Mouse (Mus musculus) CH12.LX (cell line): Measurements from ENCODE around the gene 6030468B19Rik. TPM values are rescaled to one million over a fixed set of nuclear protein-coding genes. Genes with fewer than 3 reads are reported as not detected.

Source experiments
- DNase-seq: peaks from one replicate; pipeline ENCODE4 v3.0.0-alpha.2; 2013; ENCODE audit errors: extremely low read depth
- H3K27ac ChIP-seq: 2 replicates; pipeline ENCODE4 v1.5.1; 2012; ENCODE audit warnings: low read depth, mild to moderate bottlenecking, control low read depth, moderate library complexity; ENCODE audit not compliant: insufficient read depth
- H3K27me3 ChIP-seq: replicated peaks from 2 replicates; pipeline ENCODE3; 2012; ENCODE audit warnings: inconsistent platforms
- H3K36me3 ChIP-seq, 2 experiments: replicated peaks in 1 of 2; 2 replicates each; pipeline versions ENCODE3 to v1.6.1; 2012; ENCODE audit warnings: inconsistent platforms in 1 of 2, low read length in 1 of 2, mild to moderate bottlenecking in 1 of 2, mixed read lengths in 1 of 2, moderate library complexity in 1 of 2; ENCODE audit not compliant: control insufficient read depth in 1 of 2, insufficient read depth in 1 of 2
- H3K4me1 ChIP-seq, 2 experiments: 2 replicates each; pipeline ENCODE4 v1.6.1; 2012; ENCODE audit warnings: inconsistent platforms in 1 of 2, moderate library complexity in 1 of 2; ENCODE audit not compliant: insufficient read depth in 2 of 2, control insufficient read depth in 1 of 2
- H3K4me2 ChIP-seq: 2 replicates; pipeline ENCODE4 v1.6.1; 2012; ENCODE audit warnings: low read depth, mild to moderate bottlenecking, control low read depth; ENCODE audit not compliant: poor library complexity, insufficient read depth, severe bottlenecking
- H3K4me3 ChIP-seq, 3 experiments: fragments of 150-350 bp in 1 of 3; sonication (generic) in 1 of 3; replicated peaks in 1 of 3; 2 replicates each; pipeline versions ENCODE3 to v1.5.1; 2011 to 2012; ENCODE audit warnings: low read depth in 2 of 3, low read length in 2 of 3, mild to moderate bottlenecking in 2 of 3, moderate library complexity in 2 of 3, control low read depth in 1 of 3, improper control_type of control experiment in 1 of 3, inconsistent platforms in 1 of 3, mixed read lengths in 1 of 3; ENCODE audit not compliant: poor library complexity in 1 of 3
- H3K79me2 ChIP-seq: replicated peaks from 2 replicates; pipeline ENCODE4 v1.6.1; 2012; ENCODE audit warnings: mild to moderate bottlenecking, moderate library complexity; ENCODE audit not compliant: control insufficient read depth, poor library complexity, insufficient read depth, severe bottlenecking; ENCODE audit errors: extremely low read depth
- H3K9ac ChIP-seq: 2 replicates; pipeline ENCODE4 v1.6.1; 2012; ENCODE audit warnings: low read depth, mild to moderate bottlenecking, control low read depth, moderate library complexity; ENCODE audit not compliant: insufficient read depth
- H3K9me3 ChIP-seq: replicated peaks from 2 replicates; pipeline ENCODE3; 2012; ENCODE audit warnings: low read length, inconsistent platforms, mixed read lengths
- E2F4 ChIP-seq: IDR thresholded peaks from 2 replicates; pipeline ENCODE4 v1.6.1; 2011; ENCODE audit warnings: low read depth, low read length, improper control_type of control experiment; ENCODE audit not compliant: insufficient replicate concordance
- ELF1 ChIP-seq: IDR thresholded peaks from 2 replicates; pipeline ENCODE4 v1.6.1; 2014; ENCODE audit warnings: low read depth, mild to moderate bottlenecking, inconsistent platforms, low read length, improper control_type of control experiment
- EP300 ChIP-seq: IDR thresholded peaks from 2 replicates; pipeline ENCODE4 v1.6.1; 2011; ENCODE audit warnings: low read length, improper control_type of control experiment
- IRF4 ChIP-seq: IDR thresholded peaks from 2 replicates; pipeline ENCODE4 v1.6.1; 2014; ENCODE audit warnings: low read depth, mild to moderate bottlenecking, inconsistent platforms, low read length, improper control_type of control experiment
- JUN ChIP-seq: IDR thresholded peaks from 2 replicates; pipeline ENCODE4 v1.6.1; 2011; ENCODE audit warnings: low read depth, mild to moderate bottlenecking, low read length, improper control_type of control experiment, moderate library complexity; ENCODE audit not compliant: insufficient read depth
- JUND ChIP-seq: conservative IDR thresholded peaks from 2 replicates; pipeline ENCODE4 v1.6.1; 2011; ENCODE audit warnings: low read depth, low read length, improper control_type of control experiment
- KAT2A ChIP-seq: IDR thresholded peaks from 2 replicates; pipeline ENCODE4 v1.6.1; 2012; ENCODE audit warnings: low read length, improper control_type of control experiment, inconsistent platforms; ENCODE audit not compliant: insufficient replicate concordance
- MAFK ChIP-seq: IDR thresholded peaks from 2 replicates; pipeline ENCODE4 v1.6.1; 2011; ENCODE audit warnings: low read length, improper control_type of control experiment; ENCODE audit not compliant: insufficient replicate concordance
- MEF2A ChIP-seq: IDR thresholded peaks from 2 replicates; pipeline ENCODE4 v1.6.1; 2014; ENCODE audit warnings: low read depth, mild to moderate bottlenecking, inconsistent platforms, low read length, improper control_type of control experiment, borderline replicate concordance
- MXI1 ChIP-seq: IDR thresholded peaks from 2 replicates; pipeline ENCODE4 v1.6.1; 2011; ENCODE audit warnings: mild to moderate bottlenecking, low read depth, low read length, improper control_type of control experiment
- MYC ChIP-seq: IDR thresholded peaks from 2 replicates; pipeline ENCODE4 v1.6.1; 2011; ENCODE audit warnings: low read depth, mild to moderate bottlenecking, improper control_type of control experiment, low read length
- NRF1 ChIP-seq: IDR thresholded peaks from 2 replicates; pipeline ENCODE4 v1.6.1; 2014; ENCODE audit warnings: low read depth, mild to moderate bottlenecking, inconsistent platforms, low read length, improper control_type of control experiment, moderate library complexity
- RCOR1 ChIP-seq: conservative IDR thresholded peaks from 2 replicates; pipeline ENCODE4 v1.6.1; 2012; ENCODE audit warnings: low read depth, mild to moderate bottlenecking, inconsistent platforms, low read length, improper control_type of control experiment
- SIN3A ChIP-seq: IDR thresholded peaks from 2 replicates; pipeline ENCODE4 v1.6.1; 2012; ENCODE audit warnings: low read length, improper control_type of control experiment, inconsistent platforms
- TBP ChIP-seq: conservative IDR thresholded peaks from 2 replicates; pipeline ENCODE4 v1.6.1; 2011; ENCODE audit warnings: low read depth, low read length, improper control_type of control experiment
- TCF12 ChIP-seq: IDR thresholded peaks from 2 replicates; pipeline ENCODE4 v1.6.1; 2014; ENCODE audit warnings: low read depth, mild to moderate bottlenecking, inconsistent platforms, low read length, improper control_type of control experiment
- ZC3H11A ChIP-seq: IDR thresholded peaks from 2 replicates; pipeline ENCODE4 v1.6.1; 2012; ENCODE audit warnings: low read depth, mild to moderate bottlenecking, inconsistent platforms, low read length, improper control_type of control experiment
- dilution Hi-C: fragments of 300-500 bp; cut with MboI; formaldehyde crosslinking; loops from 2 replicates; pipeline ENCODE4 v1.14.3; 2020; ENCODE audit warnings: low sequenced_read_pairs; ENCODE audit not compliant: extremely low pct_unique_long_range_greater_than_20kb, extremely low pct_ligation_motif_present
- in situ Hi-C: fragments of 300-500 bp; cut with MboI; formaldehyde crosslinking; loops from 3 replicates; pipeline ENCODE4 v1.14.3; 2019; ENCODE audit warnings: low sequenced_read_pairs, low pct_ligation_motif_present, low pct_unique_long_range_greater_than_20kb, mixed read lengths
- polyA plus RNA-seq: library from polyadenylated mRNA; unstranded; fragments of >175 nt; gene quantifications from 2 replicates; pipeline ENCODE4 v1.2.1, GENCODE M21; 2012; ENCODE audit warnings: low read depth; ENCODE audit not compliant: insufficient read length
- total RNA-seq, 2 experiments: library from RNA; depleted of rRNA; stranded (reverse); fragments of 300-350 nt in 1 of 2; fragments of >200 nt in 1 of 2; gene quantifications; 2 replicates each; pipeline ENCODE4 v1.2.3; 2012 to 2014

The 6030468B19Rik gene
- total and polyA plus RNA-seq, 3 experiments: 0.93 to 1.7 (median 1.5) TPM

DNA sequence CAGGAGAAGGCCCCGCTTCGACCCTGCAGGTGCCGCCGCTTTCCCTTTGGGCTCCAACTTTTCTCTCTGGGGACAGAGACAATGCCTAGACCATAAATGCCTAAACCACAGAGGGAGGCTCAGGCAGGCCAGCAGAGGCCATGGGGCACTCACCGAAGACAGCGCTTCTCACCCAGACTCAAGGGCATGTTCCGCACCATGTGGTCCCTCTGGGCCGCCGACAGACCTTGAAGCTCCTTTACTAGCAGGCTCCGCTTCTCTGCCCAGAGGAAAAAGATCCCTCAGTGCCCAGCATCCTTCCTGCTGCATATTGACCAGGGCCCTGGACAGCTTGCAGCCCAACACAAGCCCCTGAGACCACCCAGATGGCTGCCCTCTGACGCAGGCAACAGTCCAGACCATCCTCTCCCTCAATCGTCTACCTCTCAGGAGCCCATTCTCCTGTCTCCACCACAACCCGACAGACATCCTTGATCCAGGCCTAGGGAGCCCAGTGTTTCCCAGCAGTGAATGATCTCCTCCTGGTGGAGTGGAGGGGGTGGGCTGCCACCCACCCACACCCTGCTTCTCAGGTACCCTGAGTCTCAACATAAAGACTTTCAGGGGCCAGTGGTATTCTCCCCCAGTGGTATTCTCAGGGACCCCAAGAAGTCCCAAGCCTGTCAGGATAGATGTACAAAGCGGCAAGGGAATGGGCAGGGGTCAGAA is 21.2 kb upstream of the 6030468B19Rik start:
- H3K79me2 ChIP-seq: no peaks in the 10 kb centered on the region
- no peak overlapping the region for H3K4me3 ChIP-seq
- H3K36me3 ChIP-seq: peaks cover 57 to 74% of the 10 kb centered on the region in 2 experiments
- H3K9me3 ChIP-seq: no peaks in the 10 kb centered on the region
- peaks cover 13 to 65% of the 10 kb centered on the region in 2 experiments for H3K4me1 ChIP-seq
- no peak overlapping the region for H3K27ac ChIP-seq
- H3K4me2 ChIP-seq: no peak overlapping the region
- TF ChIP-seq TCF12: 0 out of 2 replicates have a peak, but pooled peaks have one; percentile 5
- no peak for TF ChIP-seq MXI1
- dilution Hi-C loops (no loop called here), in situ Hi-C loops (no loop called here)
- H3K9ac ChIP-seq: no peak overlapping the region
- DNase-seq: no peak
- no peaks in the 10 kb centered on the region for H3K27me3 ChIP-seq

DNA sequence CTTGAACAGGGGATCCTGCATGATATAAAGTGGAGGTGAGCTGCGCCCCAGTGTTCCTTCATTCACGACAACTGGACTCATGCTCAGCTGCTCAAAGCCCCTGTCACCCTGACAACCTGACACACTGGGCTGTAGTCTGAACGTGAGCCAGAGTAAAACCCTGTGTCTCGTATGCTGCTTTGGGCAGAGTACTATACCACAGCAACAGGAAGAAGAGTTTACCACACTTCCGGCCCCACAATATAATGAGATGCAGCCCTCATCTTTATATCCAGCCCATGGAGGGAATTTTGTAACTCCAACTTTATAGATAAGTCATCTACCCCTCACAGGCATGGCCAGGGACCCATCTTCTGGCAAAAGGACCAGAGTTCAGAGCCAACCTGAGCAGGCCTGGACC is 20.3 kb upstream of the 6030468B19Rik start:
- DNase-seq: no peak
- Histone ChIP-seq H3K4me3 (no peak overlapping the region), H3K36me3 (peaks cover 50 to 67% of the 10 kb centered on the region in 2 experiments), H3K27ac (no peak overlapping the region), H3K9me3 (no peaks in the 10 kb centered on the region), H3K27me3 (no peaks in the 10 kb centered on the region), H3K4me2 (no peak overlapping the region), H3K4me1 (peaks cover 10 to 65% of the 10 kb centered on the region in 2 experiments), H3K79me2 (no peaks in the 10 kb centered on the region), H3K9ac (no peak overlapping the region)
- dilution Hi-C loops (no loop called here), in situ Hi-C loops (no loop called here)
- TF ChIP-seq JUN (no peak), RCOR1 (no peak), JUND (no peak), MEF2A (no peak), TBP (no peak), IRF4 (no peak), MXI1 (no peak), SIN3A (no peak), KAT2A (no peak), NRF1 (no peak), EP300 (no peak), ELF1 (no peak), MYC (no peak), E2F4 (no peak), MAFK (no peak), ZC3H11A (no peak)
